Mouse (Mus musculus): Measurements from ENCODE around the gene Cdc40. TPM values are rescaled to one million over a fixed set of nuclear protein-coding genes. Genes with fewer than 3 reads are reported as not detected.

Cdc40 gene
- polyA plus RNA-seq, 1 experiment, result 33.7 TPM

GRCm38 (mm10) chr10:40806221-40806620 lies 76.9 kb downstream of the Cdc40 start:
- Histone ChIP-seq H3K27ac (ENCODE audit: insufficient read depth, low read length) (no peak overlapping the region), H3K4me1 (ENCODE audit: control insufficient read depth, insufficient read depth, low read length) (no peaks in the 10 kb centered on the region), H3K4me3 (ENCODE audit: insufficient read depth, low read length) (no peak overlapping the region)
- TF ChIP-seq CTCF (IDR thresholded peaks at IDR 0.05; ENCODE audit: borderline replicate concordance, insufficient read depth, low read length) (no peak), POLR2A (IDR thresholded peaks at IDR 0.05; ENCODE audit: low read depth, low read length) (no peak)

- Histone ChIP-seq H3K27ac (ENCODE audit: insufficient read depth, low read length) (no peak overlapping the region), H3K4me3 (ENCODE audit: insufficient read depth, low read length) (no peak overlapping the region), H3K4me1 (ENCODE audit: control insufficient read depth, insufficient read depth, low read length) (no peaks in the 10 kb centered on the region)
- TF ChIP-seq POLR2A (IDR thresholded peaks at IDR 0.05; ENCODE audit: low read depth, low read length) (no peak), CTCF (IDR thresholded peaks at IDR 0.05; ENCODE audit: borderline replicate concordance, insufficient read depth, low read length) (no peak)
These were observed 77.9 kb downstream of the Cdc40 start for GRCm38 (mm10) chr10:40805221-40805620.

GRCm38 (mm10) chr10:40792115-40792514 lies 91.0 kb downstream of the Cdc40 start:
- Histone ChIP-seq H3K27ac (ENCODE audit: insufficient read depth, low read length) (no peak overlapping the region), H3K4me3 (ENCODE audit: insufficient read depth, low read length) (no peak overlapping the region), H3K4me1 (ENCODE audit: control insufficient read depth, insufficient read depth, low read length) (peaks cover 2% of the 10 kb centered on the region; the same call in 1 of the 2 replicates)
- no peak for TF ChIP-seq CTCF (IDR thresholded peaks at IDR 0.05; ENCODE audit: borderline replicate concordance, insufficient read depth, low read length)
- no peak for TF ChIP-seq POLR2A (IDR thresholded peaks at IDR 0.05; ENCODE audit: low read depth, low read length)

GRCm38 (mm10) chr10:40790406-40790805 lies 92.7 kb downstream of the Cdc40 start:
- TF ChIP-seq CTCF (IDR thresholded peaks at IDR 0.05; ENCODE audit: borderline replicate concordance, insufficient read depth, low read length) (no peak), POLR2A (IDR thresholded peaks at IDR 0.05; ENCODE audit: low read depth, low read length) (no peak)
- peaks cover 2% of the 10 kb centered on the region; the same call in 1 of the 2 replicates for H3K4me1 ChIP-seq (ENCODE audit: control insufficient read depth, insufficient read depth, low read length)
- H3K27ac ChIP-seq (ENCODE audit: insufficient read depth, low read length), result peak overlapping the region; percentile 18; the same call in 1 of the 2 replicates
- H3K4me3 ChIP-seq (ENCODE audit: insufficient read depth, low read length), result no peak overlapping the region

Other genes starting within 250 kb of the Cdc40 start
- gene Mettl24, start 200.0 kb downstream of the Cdc40 start, polyA plus RNA-seq (2011; ENCODE audit: insufficient read length, low read depth, missing spikeins), result 0.68 and 1.9 TPM in 2 replicates
- gene Wasf1, start 164 bp upstream of the Cdc40 start, polyA plus RNA-seq (2011; ENCODE audit: insufficient read length, low read depth, missing spikeins), result 8.3 and 11.8 TPM in 2 replicates
- gene Gpr6, start 189.0 kb upstream of the Cdc40 start, polyA plus RNA-seq (2011; ENCODE audit: insufficient read length, low read depth, missing spikeins), result not detected in 2 replicates

Data from embryonic fibroblast, embryonic 13.5 days (primary cell).